Comparison of ENCODE assay signal across 15 mouse cellular contexts in genomic region chr4:137773369-137773899, GRCm38 (mm10). TPM values are rescaled to one million over a fixed set of nuclear protein-coding genes. Genes with fewer than 3 reads are reported as not detected.
DNase-seq lines count a peak whose midpoint lies in the region; ATAC-seq and TF ChIP-seq lines count a peak whose summit lies in the region.
"Had no signal": no experiment of that assay in that cellular context is flagged by ENCODE, and none has a peak within 500 bp of the region (broad histone marks: within the 10 kb centered on the region; RNA-seq: fewer than 3 reads in every experiment).

No protein-coding gene starts in this region.

- ATAC-seq in forebrain, embryonic 11.5 days (replicated peaks; ENCODE audit: low FRiP score): no peak
- ATAC-seq in embryonic facial prominence, embryonic 14.5 days (ENCODE audit: low read depth): no peak
- ATAC-seq: Patski had no signal

- H3K27ac ChIP-seq in forebrain, embryonic 10.5 days: peak overlapping the region; percentile 8; the same call in 1 of the 2 replicates
- H3K27ac ChIP-seq in forebrain, embryonic 11.5 days (ENCODE audit: low read depth, low read length): no peak overlapping the region
- peak overlapping the region; percentile 82 for H3K27ac ChIP-seq in embryonic facial prominence, embryonic 14.5 days (replicated peaks; ENCODE audit: low read depth, low read length)
- H3K27ac ChIP-seq in limb, embryonic 10.5 days: 0 out of 2 replicates have a peak overlapping the region, but pooled peaks have one; percentile 42
- H3K27ac ChIP-seq: forebrain, embryonic 12.5 days; heart, embryonic 15.5 days; intestine, embryonic 15.5 days had no signal

- no peak for TF ChIP-seq CTCF in E14TG2a.4 (conservative IDR thresholded peaks at IDR 0.05; ENCODE audit: low read length)

- 6% methylated on average over 2 of the region's 2 CpGs for WGBS in forebrain, embryonic 10.5 days
- 9% methylated on average over 2 of the region's 2 CpGs for WGBS in forebrain, embryonic 11.5 days
- WGBS in embryonic facial prominence, embryonic 14.5 days: 28% methylated on average over 2 of the region's 2 CpGs
- WGBS in limb, embryonic 10.5 days: 11% methylated on average over 2 of the region's 2 CpGs

- no peaks in the 10 kb centered on the region for H3K9me3 ChIP-seq in forebrain, embryonic 10.5 days
- no peaks in the 10 kb centered on the region for H3K9me3 ChIP-seq in forebrain, embryonic 11.5 days (ENCODE audit: control insufficient read depth, low read length)
- H3K9me3 ChIP-seq in E14TG2a.4 (ENCODE audit: low read length): no peaks in the 10 kb centered on the region
- H3K9me3 ChIP-seq in embryonic facial prominence, embryonic 14.5 days (ENCODE audit: control insufficient read depth, low read length): no peaks in the 10 kb centered on the region
- H3K9me3 ChIP-seq in limb, embryonic 10.5 days (replicated peaks): no peaks in the 10 kb centered on the region
- H3K9me3 ChIP-seq: forebrain, embryonic 12.5 days; heart, embryonic 15.5 days; intestine, embryonic 15.5 days had no signal

- no peak overlapping the region for H3K4me3 ChIP-seq in forebrain, embryonic 10.5 days
- H3K4me3 ChIP-seq in forebrain, embryonic 11.5 days (ENCODE audit: low read depth, low read length): no peak overlapping the region
- peak overlapping the region; percentile 30; the same call in 1 of the 2 replicates for H3K4me3 ChIP-seq in E14TG2a.4 (replicated peaks; ENCODE audit: low read length)
- no peak overlapping the region for H3K4me3 ChIP-seq in embryonic facial prominence, embryonic 14.5 days (ENCODE audit: low read depth, low read length)
- no peak overlapping the region for H3K4me3 ChIP-seq in limb, embryonic 10.5 days
- H3K4me3 ChIP-seq: forebrain, embryonic 12.5 days; heart, embryonic 15.5 days; intestine, embryonic 15.5 days had no signal

- no peaks in the 10 kb centered on the region for H3K36me3 ChIP-seq in forebrain, embryonic 10.5 days (replicated peaks)
- H3K36me3 ChIP-seq in forebrain, embryonic 11.5 days (ENCODE audit: control insufficient read depth, insufficient read depth, low read length): no peaks in the 10 kb centered on the region
- peaks cover 49% of the 10 kb centered on the region for H3K36me3 ChIP-seq in E14TG2a.4 (ENCODE audit: insufficient read depth, low read length)
- H3K36me3 ChIP-seq in embryonic facial prominence, embryonic 14.5 days (ENCODE audit: control insufficient read depth, insufficient read depth, low read length): no peaks in the 10 kb centered on the region
- no peaks in the 10 kb centered on the region for H3K36me3 ChIP-seq in limb, embryonic 10.5 days
- H3K36me3 ChIP-seq: forebrain, embryonic 12.5 days; heart, embryonic 15.5 days; intestine, embryonic 15.5 days had no signal

- peaks cover 45% of the 10 kb centered on the region for H3K4me1 ChIP-seq in forebrain, embryonic 10.5 days
- H3K4me1 ChIP-seq in forebrain, embryonic 11.5 days (replicated peaks; ENCODE audit: control insufficient read depth, insufficient read depth, low read length): 0 out of 2 replicates have a peak, but pooled peaks cover 3% of the 10 kb centered on the region
- peaks cover 92% of the 10 kb centered on the region for H3K4me1 ChIP-seq in E14TG2a.4 (replicated peaks; ENCODE audit: low read depth, low read length)
- peaks cover 25% of the 10 kb centered on the region for H3K4me1 ChIP-seq in embryonic facial prominence, embryonic 14.5 days (ENCODE audit: control insufficient read depth, insufficient read depth, low read length)
- peaks cover 41% of the 10 kb centered on the region for H3K4me1 ChIP-seq in limb, embryonic 10.5 days

- H3K4me2 ChIP-seq in forebrain, embryonic 11.5 days (ENCODE audit: low read depth, low read length, severe bottlenecking): no peak overlapping the region
- no peak overlapping the region for H3K4me2 ChIP-seq in embryonic facial prominence, embryonic 14.5 days (ENCODE audit: low read depth, low read length)
- H3K4me2 ChIP-seq: forebrain, embryonic 12.5 days; heart, embryonic 15.5 days; intestine, embryonic 15.5 days had no signal

- DNase-seq in forebrain, embryonic 10.5 days (ENCODE audit: extremely low spot score, low spot score): no peak
- no peak for DNase-seq in forebrain, embryonic 11.5 days (ENCODE audit: low spot score)
- no peak for DNase-seq in embryonic facial prominence, embryonic 14.5 days (ENCODE audit: low spot score)
- DNase-seq in limb, embryonic 10.5 days (ENCODE audit: low spot score): no peak
- no peak for DNase-seq in frontal cortex, adult 2 months (ENCODE audit: extremely low spot score in 1 of 2, low spot score in 1 of 2)
- DNase-seq in cerebellum, adult 9-11 months: no peak
- DNase-seq in T-cell, adult 2 months (ENCODE audit: low spot score): no peak
- DNase-seq: gastrocnemius, postnatal 14 days; lung, postnatal 10 days; thymus, adult 2 months had no signal

- H3K9ac ChIP-seq in forebrain, embryonic 11.5 days (ENCODE audit: low read length): no peak overlapping the region; the same call in 1 of the 2 replicates
- H3K9ac ChIP-seq in embryonic facial prominence, embryonic 14.5 days (ENCODE audit: low read depth, low read length): peak overlapping the region; percentile 5; the same call in 1 of the 2 replicates
- H3K9ac ChIP-seq: forebrain, embryonic 12.5 days; heart, embryonic 15.5 days; intestine, embryonic 15.5 days had no signal

- no peaks in the 10 kb centered on the region for H3K27me3 ChIP-seq in forebrain, embryonic 10.5 days (ENCODE audit: poor library complexity, severe bottlenecking)
- H3K27me3 ChIP-seq in forebrain, embryonic 11.5 days (ENCODE audit: control insufficient read depth, insufficient read depth, low read length): no peaks in the 10 kb centered on the region
- H3K27me3 ChIP-seq in E14TG2a.4 (ENCODE audit: insufficient read depth, low read length): no peaks in the 10 kb centered on the region
- no peaks in the 10 kb centered on the region for H3K27me3 ChIP-seq in embryonic facial prominence, embryonic 14.5 days (replicated peaks; ENCODE audit: control insufficient read depth, insufficient read depth, low read length)
- H3K27me3 ChIP-seq in limb, embryonic 10.5 days (ENCODE audit: low read depth, poor library complexity, severe bottlenecking): 0 out of 2 replicates have a peak, but pooled peaks cover 4% of the 10 kb centered on the region
- H3K27me3 ChIP-seq: forebrain, embryonic 12.5 days; intestine, embryonic 15.5 days; Patski had no signal

RNA-seq across cellular contexts. Expression of gene Alpl, which starts 22.8 kb away (rescaled TPM):
- polyA plus RNA-seq in forebrain, embryonic 10.5 days (2016; fragmentation: Nextera tagmentation; extraction: Ambion mirVana): 20.3 and 20.7 TPM in 2 replicates
- 16.1 and 18.1 TPM in 2 replicates for polyA plus RNA-seq in forebrain, embryonic 11.5 days (2014; fragmentation: Nextera tagmentation; extraction: Ambion mirVana)
- 112 and 149 TPM in 2 replicates for polyA plus RNA-seq in embryonic facial prominence, embryonic 14.5 days (2014; fragmentation: Nextera tagmentation; extraction: Ambion mirVana)
- polyA plus RNA-seq in limb, embryonic 10.5 days (2016; fragmentation: Nextera tagmentation; extraction: Ambion mirVana): 5.1 and 7.9 TPM in 2 replicates
- polyA plus RNA-seq in frontal cortex, adult 2 months (2012; rRNA removed): 12.3 and 13.5 TPM in 2 replicates
